Mouse (Mus musculus): Measurements from ENCODE around the gene Cryzl1. TPM values are rescaled to one million over a fixed set of nuclear protein-coding genes. Genes with fewer than 3 reads are reported as not detected.
A peak's percentile ranks its signal among the peaks of the same experiment; 100 is the strongest.

The Cryzl1 gene
- 71.1 and 75.7 TPM in 2 replicates for polyA plus RNA-seq (2015; fragmentation: Nextera tagmentation; extraction: Ambion mirVana)

GRCm38 (mm10) chr16:91728123-91729065 lies at the start of gene Cryzl1:
Gene Cryzl1 (minus strand): TSS chr16:91728975.
- peaks cover 20% of the 10 kb centered on the region for H3K4me1 ChIP-seq
- under 1% methylated on average over 46 of the region's 46 CpGs for WGBS

DNA sequence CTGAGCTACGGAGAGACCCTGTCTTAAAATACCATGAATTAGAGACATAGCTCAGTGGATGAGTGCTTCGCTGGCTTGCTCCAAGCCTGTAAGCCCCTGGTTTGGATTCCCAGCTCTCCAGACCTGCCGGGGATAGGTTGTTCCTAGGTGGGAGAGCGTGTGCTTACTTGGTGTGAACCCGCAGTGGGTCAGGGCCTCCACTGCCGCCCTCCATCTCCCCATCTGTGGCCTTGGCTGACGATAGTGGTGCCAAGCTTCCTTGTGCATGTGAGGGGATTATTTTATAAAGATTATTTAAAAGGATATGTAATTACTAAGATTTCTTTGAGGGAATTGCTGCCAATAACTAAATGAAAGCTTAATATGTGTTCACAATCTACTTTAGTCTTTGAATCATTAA lies 43.8 kb upstream of the Cryzl1 start:
- no peak overlapping the region for H3K9ac ChIP-seq
- no peak overlapping the region for H3K4me3 ChIP-seq (replicated peaks)
- H3K9me3 ChIP-seq (replicated peaks): no peaks in the 10 kb centered on the region
- H3K27me3 ChIP-seq: no peaks in the 10 kb centered on the region
- no peak for ATAC-seq (ENCODE audit: insufficient number of reproducible peaks, low FRiP score, low TSS enrichment, low read depth)
- no peak overlapping the region for H3K4me2 ChIP-seq (replicated peaks)
- H3K4me1 ChIP-seq: peaks cover 5% of the 10 kb centered on the region; the same call in 1 of the 2 replicates
- 87% methylated on average over 7 of the region's 7 CpGs for WGBS
- no peak overlapping the region for H3K27ac ChIP-seq (replicated peaks)
- H3K36me3 ChIP-seq: no peaks in the 10 kb centered on the region

More at GRCm38 (mm10) chr16:91728123-91729065, at the start of gene Cryzl1:
- Histone ChIP-seq H3K9ac (peak within 1 kb of the TSS; percentile 82), H3K36me3 (0 out of 2 replicates have a peak, but pooled peaks cover 7% of the 10 kb centered on the region), H3K27ac (replicated peaks) (peak within 1 kb of the TSS; percentile 97), H3K4me2 (replicated peaks) (peak within 1 kb of the TSS; percentile 53), H3K9me3 (replicated peaks) (no peaks in the 10 kb centered on the region), H3K27me3 (no peaks in the 10 kb centered on the region), H3K4me3 (replicated peaks) (peak within 1 kb of the TSS; percentile 87)
- ATAC-seq (ENCODE audit: insufficient number of reproducible peaks, low FRiP score, low TSS enrichment, low read depth): peak; percentile 96

DNA sequence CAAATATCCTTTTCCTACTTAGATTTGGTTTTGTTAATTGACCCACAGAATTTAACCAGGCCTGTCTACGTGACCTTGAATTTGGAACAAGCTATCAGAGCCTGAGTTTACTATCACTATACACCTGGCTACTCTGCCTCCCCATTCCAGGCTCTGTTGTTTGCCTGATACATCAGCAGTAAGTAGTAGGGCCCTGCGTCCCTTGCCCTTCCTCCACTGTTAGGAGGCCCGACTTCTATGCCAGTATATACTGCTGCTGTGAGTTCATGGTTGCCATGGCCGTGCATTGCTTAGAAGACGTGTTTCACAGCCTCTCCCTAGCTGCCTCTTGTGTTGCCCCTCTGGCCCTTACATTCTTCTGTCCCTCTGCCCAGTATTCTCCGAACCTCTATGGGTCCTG lies 42.6 kb upstream of the Cryzl1 start:
- 87% methylated on average over 6 of the region's 6 CpGs for WGBS
- no peak overlapping the region for H3K9ac ChIP-seq
- H3K4me1 ChIP-seq: peaks cover 15% of the 10 kb centered on the region
- no peak overlapping the region for H3K4me3 ChIP-seq (replicated peaks)
- no peaks in the 10 kb centered on the region for H3K27me3 ChIP-seq
- no peaks in the 10 kb centered on the region for H3K9me3 ChIP-seq (replicated peaks)
- no peak overlapping the region for H3K4me2 ChIP-seq (replicated peaks)
- no peak overlapping the region for H3K27ac ChIP-seq (replicated peaks)
- no peak for ATAC-seq (ENCODE audit: insufficient number of reproducible peaks, low FRiP score, low TSS enrichment, low read depth)
- no peaks in the 10 kb centered on the region for H3K36me3 ChIP-seq

GRCm38 (mm10) chr16:91770662-91771061 lies 41.9 kb upstream of the Cryzl1 start:
- H3K27ac ChIP-seq (replicated peaks): no peak overlapping the region
- ATAC-seq (ENCODE audit: insufficient number of reproducible peaks, low FRiP score, low TSS enrichment, low read depth): no peak
- H3K4me2 ChIP-seq (replicated peaks): no peak overlapping the region
- no peaks in the 10 kb centered on the region for H3K36me3 ChIP-seq
- H3K4me1 ChIP-seq: peaks cover 17% of the 10 kb centered on the region
- H3K9ac ChIP-seq: no peak overlapping the region
- H3K9me3 ChIP-seq (replicated peaks): no peaks in the 10 kb centered on the region
- 54% methylated on average over 5 of the region's 5 CpGs for WGBS
- H3K27me3 ChIP-seq: no peaks in the 10 kb centered on the region
- no peak overlapping the region for H3K4me3 ChIP-seq (replicated peaks)

GRCm38 (mm10) chr16:91769911-91770310 lies 41.1 kb upstream of the Cryzl1 start:
- no peak for ATAC-seq (ENCODE audit: insufficient number of reproducible peaks, low FRiP score, low TSS enrichment, low read depth)
- H3K9ac ChIP-seq: no peak overlapping the region

DNA sequence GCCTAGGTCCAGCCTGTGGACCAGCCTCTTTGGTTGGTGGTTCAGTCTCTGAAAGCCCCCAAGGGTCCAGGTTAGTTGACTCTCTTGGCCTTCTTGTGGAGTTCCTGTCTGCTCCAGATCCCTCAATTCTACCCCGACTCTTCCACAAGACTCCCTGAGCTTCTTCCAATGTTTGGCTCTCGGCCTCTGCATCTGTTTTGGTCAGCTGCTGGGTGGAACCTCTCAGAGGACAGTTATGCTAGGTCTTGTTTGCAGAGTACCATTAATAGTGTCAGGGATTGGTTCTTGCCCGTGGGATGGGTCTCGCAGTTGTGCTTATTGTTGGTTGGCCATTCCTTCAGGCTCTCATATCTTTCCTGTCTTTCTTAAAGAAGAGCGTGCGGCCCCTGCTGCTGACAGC lies 39.8 kb upstream of the Cryzl1 start:
- no peaks in the 10 kb centered on the region for H3K27me3 ChIP-seq
- H3K4me2 ChIP-seq (replicated peaks): no peak overlapping the region
- ATAC-seq (ENCODE audit: insufficient number of reproducible peaks, low FRiP score, low TSS enrichment, low read depth): no peak
- H3K27ac ChIP-seq (replicated peaks): no peak overlapping the region
- H3K4me3 ChIP-seq (replicated peaks): no peak overlapping the region
- no peaks in the 10 kb centered on the region for H3K36me3 ChIP-seq
- 92% methylated on average over 6 of the region's 6 CpGs for WGBS
- H3K4me1 ChIP-seq: peaks cover 17% of the 10 kb centered on the region
- H3K9ac ChIP-seq: no peak overlapping the region
- H3K9me3 ChIP-seq (replicated peaks): no peaks in the 10 kb centered on the region

More at GRCm38 (mm10) chr16:91769911-91770310, 41.1 kb upstream of the Cryzl1 start:
- Histone ChIP-seq H3K9me3 (replicated peaks) (no peaks in the 10 kb centered on the region), H3K36me3 (no peaks in the 10 kb centered on the region), H3K27me3 (no peaks in the 10 kb centered on the region), H3K4me2 (replicated peaks) (no peak overlapping the region), H3K27ac (replicated peaks) (no peak overlapping the region), H3K4me3 (replicated peaks) (no peak overlapping the region), H3K4me1 (peaks cover 17% of the 10 kb centered on the region)
- 77% methylated on average over 5 of the region's 5 CpGs for WGBS

GRCm38 (mm10) chr16:91767165-91767701 lies 38.5 kb upstream of the Cryzl1 start:
- Histone ChIP-seq H3K27me3 (no peaks in the 10 kb centered on the region), H3K27ac (replicated peaks) (no peak overlapping the region), H3K36me3 (no peaks in the 10 kb centered on the region), H3K4me3 (replicated peaks) (no peak overlapping the region), H3K9ac (no peak overlapping the region), H3K4me1 (peaks cover 23% of the 10 kb centered on the region), H3K9me3 (replicated peaks) (no peaks in the 10 kb centered on the region), H3K4me2 (replicated peaks) (no peak overlapping the region)
- 79% methylated on average over 11 of the region's 11 CpGs for WGBS
- no peak for ATAC-seq (ENCODE audit: insufficient number of reproducible peaks, low FRiP score, low TSS enrichment, low read depth)

DNA sequence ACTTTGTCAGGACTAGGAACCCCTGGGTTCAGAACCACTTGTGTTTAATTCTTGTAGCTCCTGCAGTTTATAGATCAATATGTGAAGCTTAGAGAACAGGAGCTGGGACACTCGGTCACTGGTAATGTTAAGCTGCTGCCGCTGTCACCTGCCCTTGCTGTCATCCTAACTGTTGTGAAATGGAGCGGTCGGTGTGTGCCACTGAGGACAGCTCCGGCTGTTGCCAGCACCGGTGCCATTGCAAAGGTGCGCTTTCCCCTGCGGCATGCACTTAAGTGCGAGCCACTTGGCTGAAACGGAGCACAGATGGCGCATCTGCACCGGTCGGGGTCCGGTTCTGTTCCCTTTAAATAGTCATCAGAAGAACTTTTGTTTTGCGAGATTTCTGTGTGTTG lies 37.0 kb upstream of the Cryzl1 start:
- H3K36me3 ChIP-seq: no peaks in the 10 kb centered on the region
- 73% methylated on average over 15 of the region's 15 CpGs for WGBS
- peaks cover 28% of the 10 kb centered on the region for H3K4me1 ChIP-seq
- H3K27ac ChIP-seq (replicated peaks): no peak overlapping the region
- H3K9ac ChIP-seq: no peak overlapping the region
- no peak for ATAC-seq (ENCODE audit: insufficient number of reproducible peaks, low FRiP score, low TSS enrichment, low read depth)
- no peaks in the 10 kb centered on the region for H3K9me3 ChIP-seq (replicated peaks)
- H3K27me3 ChIP-seq: no peaks in the 10 kb centered on the region
- no peak overlapping the region for H3K4me3 ChIP-seq (replicated peaks)
- no peak overlapping the region for H3K4me2 ChIP-seq (replicated peaks)

- ATAC-seq (ENCODE audit: insufficient number of reproducible peaks, low FRiP score, low TSS enrichment, low read depth): no peak
- Histone ChIP-seq H3K9ac (no peak overlapping the region), H3K4me2 (replicated peaks) (no peak overlapping the region), H3K4me3 (replicated peaks) (no peak overlapping the region), H3K4me1 (peaks cover 23% of the 10 kb centered on the region), H3K36me3 (no peaks in the 10 kb centered on the region), H3K9me3 (replicated peaks) (no peaks in the 10 kb centered on the region), H3K27me3 (no peaks in the 10 kb centered on the region), H3K27ac (replicated peaks) (no peak overlapping the region)
- 91% methylated on average over 15 of the region's 15 CpGs for WGBS
Observed at GRCm38 (mm10) chr16:91765121-91765815, 36.5 kb upstream of the Cryzl1 start.

- no peak overlapping the region for H3K9ac ChIP-seq
- no peak for ATAC-seq (ENCODE audit: insufficient number of reproducible peaks, low FRiP score, low TSS enrichment, low read depth)
- H3K4me1 ChIP-seq: peaks cover 23% of the 10 kb centered on the region
- H3K36me3 ChIP-seq: no peaks in the 10 kb centered on the region
- H3K9me3 ChIP-seq (replicated peaks): no peaks in the 10 kb centered on the region
- H3K27ac ChIP-seq (replicated peaks): no peak overlapping the region
- no peak overlapping the region for H3K4me2 ChIP-seq (replicated peaks)
- no peaks in the 10 kb centered on the region for H3K27me3 ChIP-seq
- 71% methylated on average over 6 of the region's 6 CpGs for WGBS
- H3K4me3 ChIP-seq (replicated peaks): no peak overlapping the region
Observed at GRCm38 (mm10) chr16:91764414-91764813, 35.6 kb upstream of the Cryzl1 start.

DNA sequence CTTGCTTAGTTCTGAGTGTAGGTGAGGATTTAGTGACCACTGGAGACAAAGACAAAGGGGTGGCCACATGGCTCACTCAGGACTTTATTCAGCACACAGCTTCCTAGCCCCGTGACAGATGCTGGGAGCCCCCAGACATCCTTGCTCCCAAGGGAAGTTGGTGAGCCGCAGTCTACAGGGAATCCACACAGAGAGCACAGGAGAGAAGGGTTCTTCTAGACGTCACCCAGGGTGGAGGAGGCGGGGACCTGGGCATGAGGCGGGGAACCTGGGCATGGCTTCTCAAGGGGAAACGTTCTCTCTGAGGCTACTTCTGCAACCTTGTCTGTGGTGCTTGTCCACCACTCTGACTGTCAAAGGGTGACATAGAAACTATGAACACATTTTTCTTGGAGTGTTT lies 35.2 kb upstream of the Cryzl1 start:
- Histone ChIP-seq H3K36me3 (no peaks in the 10 kb centered on the region), H3K27me3 (no peaks in the 10 kb centered on the region), H3K4me1 (peaks cover 23% of the 10 kb centered on the region), H3K27ac (replicated peaks) (no peak overlapping the region), H3K9ac (no peak overlapping the region), H3K4me2 (replicated peaks) (no peak overlapping the region), H3K4me3 (replicated peaks) (no peak overlapping the region), H3K9me3 (replicated peaks) (no peaks in the 10 kb centered on the region)
- 62% methylated on average over 6 of the region's 6 CpGs for WGBS
- ATAC-seq (ENCODE audit: insufficient number of reproducible peaks, low FRiP score, low TSS enrichment, low read depth): peak; percentile 65; the same call in 1 of the 2 replicates

All from embryonic facial prominence, embryonic 15.5 days (tissue).